Mouse (Mus musculus): ENCODE measurements around the gene Pak6.

DNA sequence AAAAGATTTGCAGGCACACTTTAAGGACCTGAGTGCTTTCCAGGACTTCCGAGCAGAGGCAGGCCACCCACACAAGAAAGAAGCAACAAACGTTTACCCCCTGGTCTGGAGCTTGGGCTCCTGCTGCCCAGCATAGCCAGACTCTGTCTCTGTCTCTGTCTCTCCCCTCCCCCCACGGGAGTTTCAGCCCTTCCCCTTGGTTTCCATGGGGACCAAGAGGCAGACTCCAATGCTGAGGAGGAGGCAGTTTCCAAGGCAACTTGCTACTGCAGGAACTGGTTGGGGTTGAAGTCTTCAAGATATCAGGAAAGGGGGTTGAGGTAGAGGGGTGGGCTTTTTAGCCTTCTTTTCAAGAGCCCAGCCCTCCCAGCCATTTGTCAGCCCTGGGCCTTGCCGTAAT, 51.1 kb downstream of the Pak6 start:
- no peak for TF ChIP-seq CTCF (IDR thresholded peaks at IDR 0.05; ENCODE audit: low read depth)
- TF ChIP-seq EP300 (IDR thresholded peaks at IDR 0.05; ENCODE audit: low read depth): no peak
